Mouse (Mus musculus) small intestine, adult 2 months (tissue): ENCODE results near the gene Pax8.

Experiments used
- CTCF ChIP-seq: fragments of 200-500 bp; IDR thresholded peaks from 2 replicates; pipeline ENCODE4 v1.5.1; 2012; ENCODE audit warnings: low read depth, mild to moderate bottlenecking, control low read depth, inconsistent platforms, low read length, moderate library complexity, mixed read lengths; ENCODE audit not compliant: insufficient replicate concordance, insufficient read length; ENCODE audit errors: extremely low read depth
- POLR2A ChIP-seq: fragments of 200-500 bp; IDR thresholded peaks from 2 replicates; pipeline ENCODE4 v1.6.1; 2012; ENCODE audit warnings: low read depth, mild to moderate bottlenecking, control low read depth, inconsistent platforms, low read length, moderate library complexity

- TF ChIP-seq CTCF: no peak
- no peak for TF ChIP-seq POLR2A
Measured at GRCm38 (mm10) chr2:24472111-24472510, 3.3 kb downstream of the Pax8 start.
